Mouse (Mus musculus) CH12.LX (cell line): Measurements from ENCODE around the gene Dcps. TPM values are rescaled to one million over a fixed set of nuclear protein-coding genes. Genes with fewer than 3 reads are reported as not detected.

Source experiments
- DNase-seq: peaks from one replicate; pipeline ENCODE4 v3.0.0-alpha.2; 2013; ENCODE audit errors: extremely low read depth
- H3K27ac ChIP-seq: 2 replicates; pipeline ENCODE4 v1.5.1; 2012; ENCODE audit warnings: low read depth, mild to moderate bottlenecking, control low read depth, moderate library complexity; ENCODE audit not compliant: insufficient read depth
- H3K27me3 ChIP-seq: replicated peaks from 2 replicates; pipeline ENCODE3; 2012; ENCODE audit warnings: inconsistent platforms
- H3K36me3 ChIP-seq, 2 experiments: replicated peaks in 1 of 2; 2 replicates each; pipeline versions ENCODE3 to v1.6.1; 2012; ENCODE audit warnings: inconsistent platforms in 1 of 2, low read length in 1 of 2, mild to moderate bottlenecking in 1 of 2, mixed read lengths in 1 of 2, moderate library complexity in 1 of 2; ENCODE audit not compliant: control insufficient read depth in 1 of 2, insufficient read depth in 1 of 2
- H3K4me1 ChIP-seq, 2 experiments: 2 replicates each; pipeline ENCODE4 v1.6.1; 2012; ENCODE audit warnings: inconsistent platforms in 1 of 2, moderate library complexity in 1 of 2; ENCODE audit not compliant: insufficient read depth in 2 of 2, control insufficient read depth in 1 of 2
- H3K4me2 ChIP-seq: 2 replicates; pipeline ENCODE4 v1.6.1; 2012; ENCODE audit warnings: low read depth, mild to moderate bottlenecking, control low read depth; ENCODE audit not compliant: poor library complexity, insufficient read depth, severe bottlenecking
- H3K4me3 ChIP-seq, 3 experiments: fragments of 150-350 bp in 1 of 3; sonication (generic) in 1 of 3; replicated peaks in 1 of 3; 2 replicates each; pipeline versions ENCODE3 to v1.5.1; 2011 to 2012; ENCODE audit warnings: low read depth in 2 of 3, low read length in 2 of 3, mild to moderate bottlenecking in 2 of 3, moderate library complexity in 2 of 3, control low read depth in 1 of 3, improper control_type of control experiment in 1 of 3, inconsistent platforms in 1 of 3, mixed read lengths in 1 of 3; ENCODE audit not compliant: poor library complexity in 1 of 3
- H3K79me2 ChIP-seq: replicated peaks from 2 replicates; pipeline ENCODE4 v1.6.1; 2012; ENCODE audit warnings: mild to moderate bottlenecking, moderate library complexity; ENCODE audit not compliant: control insufficient read depth, poor library complexity, insufficient read depth, severe bottlenecking; ENCODE audit errors: extremely low read depth
- H3K9ac ChIP-seq: 2 replicates; pipeline ENCODE4 v1.6.1; 2012; ENCODE audit warnings: low read depth, mild to moderate bottlenecking, control low read depth, moderate library complexity; ENCODE audit not compliant: insufficient read depth
- H3K9me3 ChIP-seq: replicated peaks from 2 replicates; pipeline ENCODE3; 2012; ENCODE audit warnings: low read length, inconsistent platforms, mixed read lengths
- BHLHE40 ChIP-seq: IDR thresholded peaks from 2 replicates; pipeline ENCODE4 v1.6.1; 2011; ENCODE audit warnings: mild to moderate bottlenecking, low read depth, low read length, improper control_type of control experiment
- CTCF ChIP-seq, 2 experiments: IDR thresholded peaks in 1 of 2; conservative IDR thresholded peaks in 1 of 2; 2 replicates each; pipeline ENCODE4 v1.5.1; 2011 to 2012; ENCODE audit warnings: low read depth in 2 of 2, low read length in 2 of 2, improper control_type of control experiment in 1 of 2, inconsistent platforms in 1 of 2, mild to moderate bottlenecking in 1 of 2, moderate library complexity in 1 of 2
- E2F4 ChIP-seq: IDR thresholded peaks from 2 replicates; pipeline ENCODE4 v1.6.1; 2011; ENCODE audit warnings: low read depth, low read length, improper control_type of control experiment; ENCODE audit not compliant: insufficient replicate concordance
- ELF1 ChIP-seq: IDR thresholded peaks from 2 replicates; pipeline ENCODE4 v1.6.1; 2014; ENCODE audit warnings: low read depth, mild to moderate bottlenecking, inconsistent platforms, low read length, improper control_type of control experiment
- EP300 ChIP-seq: IDR thresholded peaks from 2 replicates; pipeline ENCODE4 v1.6.1; 2011; ENCODE audit warnings: low read length, improper control_type of control experiment
- HCFC1 ChIP-seq: IDR thresholded peaks from 2 replicates; pipeline ENCODE4 v1.6.1; 2012; ENCODE audit warnings: low read depth, mild to moderate bottlenecking, inconsistent platforms, low read length, improper control_type of control experiment
- JUND ChIP-seq: conservative IDR thresholded peaks from 2 replicates; pipeline ENCODE4 v1.6.1; 2011; ENCODE audit warnings: low read depth, low read length, improper control_type of control experiment
- MAX ChIP-seq: IDR thresholded peaks from 2 replicates; pipeline ENCODE4 v1.6.1; 2011; ENCODE audit warnings: low read length, improper control_type of control experiment
- MAZ ChIP-seq: IDR thresholded peaks from 2 replicates; pipeline ENCODE4 v1.6.1; 2012; ENCODE audit warnings: low read depth, mild to moderate bottlenecking, inconsistent platforms, low read length, improper control_type of control experiment, moderate library complexity
- MEF2A ChIP-seq: IDR thresholded peaks from 2 replicates; pipeline ENCODE4 v1.6.1; 2014; ENCODE audit warnings: low read depth, mild to moderate bottlenecking, inconsistent platforms, low read length, improper control_type of control experiment, borderline replicate concordance
- MXI1 ChIP-seq: IDR thresholded peaks from 2 replicates; pipeline ENCODE4 v1.6.1; 2011; ENCODE audit warnings: mild to moderate bottlenecking, low read depth, low read length, improper control_type of control experiment
- NELFE ChIP-seq: IDR thresholded peaks from 2 replicates; pipeline ENCODE4 v1.6.1; 2011; ENCODE audit warnings: low read depth, low read length, improper control_type of control experiment
- PAX5 ChIP-seq: IDR thresholded peaks from 2 replicates; pipeline ENCODE4 v1.6.1; 2012; ENCODE audit warnings: low read length, inconsistent platforms, mixed read lengths
- POLR2A ChIP-seq: IDR thresholded peaks from 2 replicates; pipeline ENCODE4 v1.6.1; 2011; ENCODE audit warnings: low read depth, mild to moderate bottlenecking, improper control_type of control experiment, low read length
- POLR2AphosphoS2 ChIP-seq: IDR thresholded peaks from 2 replicates; pipeline ENCODE4 v1.6.1; 2011; ENCODE audit warnings: low read depth, low read length, improper control_type of control experiment
- SIN3A ChIP-seq: IDR thresholded peaks from 2 replicates; pipeline ENCODE4 v1.6.1; 2012; ENCODE audit warnings: low read length, improper control_type of control experiment, inconsistent platforms
- UBTF ChIP-seq: IDR thresholded peaks from 2 replicates; pipeline ENCODE4 v1.6.1; 2012; ENCODE audit warnings: low read depth, mild to moderate bottlenecking, inconsistent platforms, low read length, improper control_type of control experiment, moderate library complexity
- ZC3H11A ChIP-seq: IDR thresholded peaks from 2 replicates; pipeline ENCODE4 v1.6.1; 2012; ENCODE audit warnings: low read depth, mild to moderate bottlenecking, inconsistent platforms, low read length, improper control_type of control experiment
- ZNF384 ChIP-seq: IDR thresholded peaks from 2 replicates; pipeline ENCODE4 v1.6.1; 2012; ENCODE audit warnings: low read depth, low read length, improper control_type of control experiment, inconsistent platforms
- dilution Hi-C: fragments of 300-500 bp; cut with MboI; formaldehyde crosslinking; loops from 2 replicates; pipeline ENCODE4 v1.14.3; 2020; ENCODE audit warnings: low sequenced_read_pairs; ENCODE audit not compliant: extremely low pct_unique_long_range_greater_than_20kb, extremely low pct_ligation_motif_present
- in situ Hi-C: fragments of 300-500 bp; cut with MboI; formaldehyde crosslinking; loops from 3 replicates; pipeline ENCODE4 v1.14.3; 2019; ENCODE audit warnings: low sequenced_read_pairs, low pct_ligation_motif_present, low pct_unique_long_range_greater_than_20kb, mixed read lengths
- polyA plus RNA-seq: library from polyadenylated mRNA; unstranded; fragments of >175 nt; gene quantifications from 2 replicates; pipeline ENCODE4 v1.2.1, GENCODE M21; 2012; ENCODE audit warnings: low read depth; ENCODE audit not compliant: insufficient read length
- total RNA-seq, 2 experiments: library from RNA; depleted of rRNA; stranded (reverse); fragments of 300-350 nt in 1 of 2; fragments of >200 nt in 1 of 2; gene quantifications; 2 replicates each; pipeline ENCODE4 v1.2.3; 2012 to 2014

Dcps gene
- total and polyA plus RNA-seq, 3 experiments = 64.3 to 113 (median 94.3) TPM

DNA sequence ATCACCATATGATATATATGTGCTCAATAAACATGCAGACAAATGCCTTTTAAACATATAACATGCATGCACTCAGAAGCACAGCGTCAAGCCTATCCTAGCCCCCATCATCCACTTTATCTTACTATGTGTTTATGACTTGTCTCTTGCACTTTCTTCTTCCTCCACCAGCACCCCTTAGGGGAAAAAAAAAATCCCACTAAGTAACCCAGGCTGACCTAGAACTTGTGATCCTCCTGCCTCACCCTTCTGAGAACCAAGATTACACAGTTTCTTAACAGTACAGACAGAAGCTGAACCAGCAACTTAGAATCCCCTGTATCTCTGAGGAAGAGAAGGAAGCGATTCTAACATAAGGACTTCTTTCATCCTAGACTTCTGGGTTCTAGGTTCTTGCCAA is 57.3 kb downstream of the Dcps start:
- TF ChIP-seq POLR2AphosphoS2 (no peak), MAX (no peak), JUND (no peak)
- in situ Hi-C loops (loop anchor here (5.0 kb wide), 1 partner anchor 76 kb away; no protein-coding TSS in a partner anchor), dilution Hi-C loops (no loop called here)
- H3K79me2 ChIP-seq = no peaks in the 10 kb centered on the region
- DNase-seq = no peak
- H3K4me1 ChIP-seq = peaks cover 0 to 30% of the 10 kb centered on the region in 2 experiments; a peak in 2 of 4 replicates
- peaks cover 9 to 34% of the 10 kb centered on the region in 2 experiments for H3K36me3 ChIP-seq
- H3K9me3 ChIP-seq = no peaks in the 10 kb centered on the region
- no peak overlapping the region for H3K4me3 ChIP-seq
- no peak overlapping the region for H3K4me2 ChIP-seq
- no peaks in the 10 kb centered on the region for H3K27me3 ChIP-seq
- no peak overlapping the region for H3K27ac ChIP-seq
- no peak overlapping the region for H3K9ac ChIP-seq

DNA sequence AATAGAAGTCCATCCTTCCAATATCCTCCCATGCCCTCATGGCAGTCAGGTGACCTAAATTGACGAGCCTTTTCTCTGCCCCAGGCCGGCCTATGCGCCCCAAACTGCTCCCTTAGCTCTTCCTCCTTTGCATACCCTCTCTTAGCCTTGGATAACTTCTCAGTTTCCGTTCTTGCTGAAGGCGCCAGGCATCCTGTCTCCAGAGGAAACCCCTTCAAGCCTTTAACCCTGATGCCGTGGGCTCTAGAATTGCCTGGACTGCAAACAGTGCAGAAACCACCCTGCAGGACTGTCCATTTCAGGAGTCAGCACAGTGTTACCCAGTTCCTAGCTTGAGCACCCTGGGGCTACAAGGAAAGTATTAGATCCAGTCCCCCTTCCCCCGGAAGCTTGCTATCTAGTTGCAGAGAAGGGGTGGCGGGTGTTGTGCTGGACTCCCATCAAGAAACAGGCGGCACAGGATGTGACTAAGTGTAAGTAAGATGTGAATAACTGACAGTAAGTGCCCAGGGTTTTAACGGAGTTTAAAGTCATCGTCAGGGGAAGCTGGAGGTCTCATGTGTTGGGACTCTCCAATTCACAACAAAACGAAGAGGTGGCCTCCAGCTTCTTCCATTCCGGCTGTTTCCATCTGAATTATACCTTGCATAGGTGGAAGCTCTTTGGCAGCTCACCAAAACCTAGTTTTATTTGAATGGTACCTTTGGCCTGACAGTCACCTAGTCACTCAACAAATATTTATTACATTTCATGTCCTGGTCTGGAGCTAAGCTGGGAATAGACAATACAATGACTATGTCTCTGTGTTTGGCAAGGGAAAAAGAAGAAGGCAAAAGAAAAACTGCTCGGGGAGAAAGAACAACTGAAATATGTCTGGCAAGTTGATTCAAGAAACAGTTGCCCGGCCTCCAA is 58.2 kb downstream of the Dcps start:
- in situ Hi-C loops = loop anchor here (5.0 kb wide), 1 partner anchor 75 kb away; no protein-coding TSS in a partner anchor
- Histone ChIP-seq H3K9me3 (no peaks in the 10 kb centered on the region), H3K4me2 (peak overlapping the region; percentile 75), H3K27me3 (no peaks in the 10 kb centered on the region), H3K36me3 (peaks cover 6 to 28% of the 10 kb centered on the region in 2 experiments), H3K27ac (no peak overlapping the region), H3K9ac (peak overlapping the region; percentile 84), H3K79me2 (no peaks in the 10 kb centered on the region), H3K4me1 (peaks cover 0 to 21% of the 10 kb centered on the region in 2 experiments; a peak in 2 of 4 replicates), H3K4me3 (peak overlapping the region; percentile 55 to 98 (median 61))
- TF ChIP-seq MXI1 = 0 out of 2 replicates have a peak, but pooled peaks have one; percentile 20
- peak; percentile 29; the same call in 1 of the 2 replicates for TF ChIP-seq BHLHE40
- no peak for TF ChIP-seq ZC3H11A
- DNase-seq = peak; percentile 17
- dilution Hi-C loops = no loop called here

DNA sequence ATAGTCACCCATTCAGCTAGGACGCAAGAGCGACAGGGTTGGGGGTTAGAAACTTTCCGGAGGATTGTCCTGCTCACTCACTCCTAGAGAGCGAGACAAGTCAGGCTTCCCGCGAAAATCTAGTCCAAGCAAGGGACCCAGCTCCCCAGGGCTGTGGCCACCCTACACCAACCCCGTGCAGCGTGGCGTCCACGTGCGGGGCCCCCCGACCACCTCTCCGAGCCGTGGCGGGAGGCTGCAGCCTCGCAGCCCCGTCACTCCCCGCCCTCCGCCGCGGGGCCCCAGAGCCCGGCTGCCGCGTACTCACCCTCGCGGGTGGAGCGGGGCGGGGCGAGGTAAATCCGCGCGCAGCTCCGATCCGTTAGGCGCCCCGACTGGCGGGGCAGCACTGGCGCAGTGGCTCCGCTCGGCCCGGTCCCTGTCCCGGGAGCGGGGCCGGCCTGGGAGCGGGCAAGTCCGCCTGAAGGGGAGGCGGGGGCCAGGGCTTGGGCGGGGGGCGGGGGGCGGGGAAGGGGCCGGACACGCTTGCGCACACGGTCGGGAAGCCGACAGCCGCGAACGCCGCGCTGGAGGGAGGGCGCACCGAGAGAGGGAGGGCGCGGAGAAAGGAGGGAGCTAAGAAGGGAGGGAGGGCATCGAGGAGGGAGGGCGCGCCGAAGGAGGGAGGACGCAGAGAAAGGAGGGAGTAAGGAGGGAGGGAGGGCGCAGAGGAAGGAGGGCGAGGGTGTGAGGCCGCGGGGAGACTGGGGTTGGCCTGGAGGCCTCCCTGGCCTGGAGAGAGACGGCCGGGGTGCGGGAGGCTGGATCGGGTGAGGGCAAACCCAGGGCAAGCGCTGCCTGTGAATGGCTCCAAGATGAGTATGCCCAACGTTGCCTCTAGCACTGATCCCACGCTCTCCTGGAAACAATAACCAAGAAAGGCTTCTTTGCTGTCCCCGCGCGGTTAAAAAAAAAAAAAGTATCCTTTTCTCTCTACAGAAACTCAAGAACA is 59.2 kb downstream of the Dcps start:
- Histone ChIP-seq H3K4me1 (peaks cover 0 to 20% of the 10 kb centered on the region in 2 experiments; a peak in 2 of 4 replicates), H3K79me2 (no peaks in the 10 kb centered on the region), H3K9me3 (no peaks in the 10 kb centered on the region), H3K27ac (no peak overlapping the region), H3K27me3 (no peaks in the 10 kb centered on the region), H3K36me3 (peaks cover 3 to 19% of the 10 kb centered on the region in 2 experiments), H3K4me2 (peak overlapping the region; percentile 75), H3K9ac (peak overlapping the region; percentile 84), H3K4me3 (peak overlapping the region; percentile 55 to 98 (median 61))
- dilution Hi-C loops (no loop called here), in situ Hi-C loops (loop anchor here (5.0 kb wide), 1 partner anchor 74 kb away; no protein-coding TSS in a partner anchor)
- peak; percentile 47 for DNase-seq
- TF ChIP-seq E2F4 (no peak), PAX5 (no peak), ELF1 (no peak), MEF2A (no peak), ZC3H11A (no peak), POLR2A (peak; percentile 61; the same call in 1 of the 2 replicates), ZNF384 (0 out of 2 replicates have a peak, but pooled peaks have one; percentile 13), SIN3A (peak; percentile 46; the same call in 1 of the 2 replicates), POLR2AphosphoS2 (no peak), BHLHE40 (0 out of 2 replicates have a peak, but pooled peaks have one; percentile 51), MAX (peak; percentile 50; the same call in 1 of the 2 replicates), UBTF (no peak), CTCF (conservative IDR thresholded peaks at IDR 0.05 in 1 of 2, IDR thresholded peaks at IDR 0.05 in 1 of 2; ENCODE audit: low read depth in 2 of 2, low read length in 2 of 2) (no peak), EP300 (no peak), NELFE (peak; percentile 23; the same call in 1 of the 2 replicates), MAZ (0 out of 2 replicates have a peak, but pooled peaks have one; percentile 23), HCFC1 (no peak)
